Mouse (Mus musculus) limb, embryonic 14.5 days (tissue): ENCODE data around the gene Itpkc. TPM values are rescaled to one million over a fixed set of nuclear protein-coding genes. Genes with fewer than 3 reads are reported as not detected.

Source experiments
- ATAC-seq: fragments of 200-750 bp; cut with Nextera tagmentation; 2 replicates; pipeline ENCODE4 v1.8.0; 2017; ENCODE audit warnings: low read depth, moderate number of reproducible peaks, moderate TSS enrichment; ENCODE audit not compliant: low FRiP score
- DNase-seq: peaks from one replicate; pipeline ENCODE4 v3.0.0-alpha.2; 2015; ENCODE audit warnings: low spot score
- H3K27ac ChIP-seq: fragments of 300-500 bp; sonication (generic); replicated peaks from 2 replicates; pipeline ENCODE4 v1.5.1; 2014; ENCODE audit warnings: low read depth, mild to moderate bottlenecking, low read length, moderate library complexity, mixed read lengths
- H3K27me3 ChIP-seq: fragments of 300-500 bp; sonication (generic); 2 replicates; pipeline ENCODE4 v1.6.1; 2014; ENCODE audit warnings: low read length, mixed read lengths; ENCODE audit not compliant: control insufficient read depth, insufficient read depth
- H3K36me3 ChIP-seq: fragments of 300-500 bp; sonication (generic); 2 replicates; pipeline ENCODE4 v1.6.1; 2014; ENCODE audit warnings: mild to moderate bottlenecking, low read length, moderate library complexity, mixed read lengths; ENCODE audit not compliant: control insufficient read depth, insufficient read depth
- H3K4me1 ChIP-seq: fragments of 300-500 bp; sonication (generic); 2 replicates; pipeline ENCODE4 v1.6.1; 2014; ENCODE audit warnings: antibody characterized with exemption, low read length, mixed read lengths; ENCODE audit not compliant: control insufficient read depth, insufficient read depth
- H3K4me2 ChIP-seq: fragments of 300-500 bp; sonication (generic); replicated peaks from 2 replicates; pipeline ENCODE4 v1.6.1; 2014; ENCODE audit warnings: low read depth, mild to moderate bottlenecking, low read length, moderate library complexity; ENCODE audit not compliant: severe bottlenecking
- H3K4me3 ChIP-seq: fragments of 300-500 bp; sonication (generic); replicated peaks from 2 replicates; pipeline ENCODE4 v1.5.1; 2014; ENCODE audit warnings: low read length
- H3K9ac ChIP-seq: fragments of 300-500 bp; sonication (generic); 2 replicates; pipeline ENCODE4 v1.6.1; 2014; ENCODE audit warnings: mild to moderate bottlenecking, low read depth, low read length, moderate library complexity; ENCODE audit not compliant: severe bottlenecking
- H3K9me3 ChIP-seq: fragments of 300-500 bp; sonication (generic); 2 replicates; pipeline ENCODE4 v1.6.1; 2016; ENCODE audit warnings: low read length; ENCODE audit not compliant: control insufficient read depth
- POLR2A ChIP-seq: fragments of 200-500 bp; IDR thresholded peaks from 2 replicates; pipeline ENCODE4 v1.8.0; 2012; ENCODE audit warnings: inconsistent platforms, mild to moderate bottlenecking, moderate library complexity, borderline replicate concordance; ENCODE audit not compliant: insufficient read depth, insufficient read length; ENCODE audit errors: extremely low read depth
- WGBS: fragments of 180-500 bp; shearing (Covaris S2); extraction: QIAGEN DNeasy Blood & Tissue Kit; methylation state at CpG from one replicate; pipeline ENCODE4 v1.1.7; 2014; 5-methylcytosine and 5-hydroxymethylcytosine counted together
- polyA plus RNA-seq, 2 experiments: library from polyadenylated mRNA; depleted of rRNA in 1 of 2; stranded (reverse) in 1 of 2; unstranded in 1 of 2; fragments of >200 nt; fragmentation: Nextera tagmentation in 1 of 2; extraction: Ambion mirVana in 1 of 2; gene quantifications; 2 replicates each; pipeline versions ENCODE4 v1.2.1 to v1.2.3; 2012 to 2014

Gene Itpkc
- polyA plus RNA-seq, 2 experiments, result 11.5 to 13.0 TPM

DNA sequence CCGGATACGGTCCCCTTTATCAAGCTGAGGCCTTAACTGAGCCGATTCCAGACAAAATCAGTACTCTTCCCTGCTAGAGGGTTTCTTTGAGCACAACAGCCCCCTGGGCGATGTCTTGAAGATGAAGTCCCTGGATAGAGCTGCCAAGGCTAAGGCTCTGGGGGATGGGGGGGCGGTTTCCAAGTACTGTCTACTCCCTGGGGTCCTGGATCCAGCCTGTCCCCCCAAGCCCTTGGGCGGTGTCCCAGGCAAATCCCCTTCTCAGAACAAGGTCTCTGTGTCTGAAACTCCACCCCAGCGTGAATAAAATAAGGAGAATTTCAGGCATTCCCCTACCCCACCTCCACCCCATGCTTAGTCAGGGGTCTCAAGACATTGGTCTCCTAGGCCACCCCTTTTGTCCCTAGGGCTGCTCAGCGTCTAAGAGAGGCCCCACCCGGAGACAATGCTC, 30.8 kb upstream of the Itpkc start:
- no peak for ATAC-seq
- Histone ChIP-seq H3K4me2 (peak overlapping the region; percentile 92), H3K4me1 (peaks cover 20% of the 10 kb centered on the region), H3K9ac (peak overlapping the region; percentile 90), H3K4me3 (peak overlapping the region; percentile 85), H3K27me3 (no peaks in the 10 kb centered on the region), H3K27ac (peak overlapping the region; percentile 90), H3K36me3 (peaks cover 31% of the 10 kb centered on the region), H3K9me3 (no peaks in the 10 kb centered on the region)
- WGBS, result 3% methylated on average over 9 of the region's 9 CpGs
- no peak for DNase-seq
- TF ChIP-seq POLR2A, result no peak

DNA sequence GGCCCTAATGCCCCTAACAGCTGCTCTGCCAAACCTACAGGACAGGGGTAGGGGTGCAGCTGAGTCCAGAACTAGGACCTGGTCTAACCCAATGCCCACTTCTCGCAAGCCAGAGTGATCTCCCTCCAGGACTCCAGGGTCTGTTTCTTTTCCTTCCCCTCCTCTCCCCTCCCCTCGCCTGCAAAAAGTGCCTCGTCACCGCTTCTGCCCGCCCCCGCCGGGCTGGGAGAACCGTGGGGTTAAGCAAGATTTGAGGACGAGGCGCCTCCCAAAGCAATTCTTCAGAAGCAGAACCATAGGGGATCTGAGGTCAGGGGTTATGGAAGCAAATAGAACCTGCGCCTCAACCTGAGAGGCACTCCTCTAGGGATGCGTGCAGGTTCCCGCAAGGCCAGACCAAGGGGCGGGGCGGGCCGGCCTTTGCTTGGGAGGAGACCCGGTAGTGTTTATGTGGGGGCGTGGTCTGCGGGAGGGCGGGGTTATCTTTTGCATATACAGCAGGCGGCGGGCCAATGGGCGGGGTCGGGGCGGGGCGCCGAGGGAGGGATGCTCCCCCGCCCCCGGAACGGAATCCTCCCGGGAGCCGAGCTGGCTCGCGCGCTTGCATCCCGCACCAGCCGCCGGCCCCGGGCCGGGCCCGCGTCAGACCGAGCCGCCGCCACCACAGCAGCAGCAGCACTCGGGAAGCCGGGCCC, 29.9 kb upstream of the Itpkc start, which contains the start of gene Numbl:
Gene Numbl (plus strand): TSS at position 229 of the 695 bp plus-strand sequence.
- no peak for TF ChIP-seq POLR2A
- peak; percentile 89 for DNase-seq
- Histone ChIP-seq H3K4me1 (peaks cover 20% of the 10 kb centered on the region), H3K4me3 (peak within 1 kb of the TSS; percentile 85), H3K9ac (peak within 1 kb of the TSS; percentile 90), H3K36me3 (peaks cover 23% of the 10 kb centered on the region), H3K9me3 (no peaks in the 10 kb centered on the region), H3K27ac (peak within 1 kb of the TSS; percentile 90), H3K27me3 (no peaks in the 10 kb centered on the region), H3K4me2 (peak within 1 kb of the TSS; percentile 92)
- 1% methylated on average over 37 of the region's 47 CpGs for WGBS
- ATAC-seq, result peak; percentile 82

- Histone ChIP-seq H3K4me1 (peaks cover 20% of the 10 kb centered on the region), H3K4me3 (peak overlapping the region; percentile 85), H3K36me3 (peaks cover 22% of the 10 kb centered on the region), H3K9me3 (no peaks in the 10 kb centered on the region), H3K27me3 (no peaks in the 10 kb centered on the region), H3K4me2 (peak overlapping the region; percentile 92), H3K9ac (peak overlapping the region; percentile 26; the same call in 1 of the 2 replicates), H3K27ac (peak overlapping the region; percentile 67)
- no peak for TF ChIP-seq POLR2A
- ATAC-seq, result peak; percentile 10
- 0% methylated on average over 4 of the region's 6 CpGs for WGBS
- no peak for DNase-seq
Measured at GRCm38 (mm10) chr7:27257852-27258204, 29.4 kb upstream of the Itpkc start.

DNA sequence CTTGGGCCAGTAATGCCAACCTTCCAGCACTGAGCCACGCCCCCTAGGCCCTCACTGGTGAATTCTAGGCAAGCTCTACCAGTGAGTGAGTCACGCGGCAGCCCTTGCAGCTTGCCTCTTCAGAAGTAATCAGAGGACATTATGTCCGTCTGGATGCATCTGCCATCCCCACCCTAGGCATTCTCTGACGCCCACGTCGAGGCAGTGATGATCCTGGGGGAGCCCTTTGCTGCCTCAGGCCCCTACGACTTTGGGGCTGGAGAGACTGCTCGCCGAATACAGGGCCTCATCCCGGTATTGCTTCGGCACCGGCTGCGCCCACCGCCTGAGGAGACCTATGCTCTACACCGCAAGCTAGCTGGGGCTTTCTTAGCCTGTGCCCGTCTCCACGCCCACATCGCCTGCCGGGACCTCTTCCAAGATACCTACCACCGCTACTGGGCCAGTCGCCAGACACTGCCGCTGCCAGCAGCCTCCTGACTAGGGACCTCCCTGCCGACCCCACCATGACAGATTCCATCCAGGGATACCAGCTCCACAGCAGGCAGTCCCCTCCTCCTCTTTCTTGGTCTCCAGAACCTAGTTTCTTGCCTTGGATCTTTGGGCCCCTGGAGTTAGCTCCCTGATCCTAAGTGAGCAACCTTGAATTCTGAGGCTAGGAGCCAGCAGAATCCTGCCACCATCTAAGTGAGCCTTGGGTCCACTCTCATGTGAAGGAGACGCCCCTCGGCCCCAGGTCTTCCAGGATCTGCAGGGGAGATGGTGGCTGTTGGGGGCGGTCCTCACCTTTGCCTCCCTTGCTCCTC, 28.8 kb upstream of the Itpkc start:
- peak overlapping the region; percentile 92 for H3K4me2 ChIP-seq
- 15% methylated on average over 27 of the region's 27 CpGs for WGBS
- peak overlapping the region; percentile 67 for H3K27ac ChIP-seq

DNA sequence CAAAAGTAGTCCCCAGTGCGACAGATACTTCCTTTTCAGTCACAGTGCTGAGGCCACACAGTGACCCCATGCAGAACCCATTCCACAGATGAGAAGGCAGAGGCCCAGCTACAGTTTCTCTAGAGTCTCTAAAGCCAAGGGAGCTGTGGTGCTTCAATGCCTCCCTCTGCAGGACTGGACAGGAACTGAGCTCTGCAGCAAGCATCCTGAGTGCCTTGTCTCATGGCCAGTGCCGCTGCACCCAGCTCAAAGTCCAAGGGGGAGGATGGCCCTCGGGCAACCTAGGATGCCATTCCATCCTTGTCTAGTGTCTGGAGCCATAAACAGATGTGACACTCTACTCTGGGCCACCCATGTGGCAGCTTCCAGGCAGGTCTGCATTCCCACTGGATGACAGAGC, 27.3 kb upstream of the Itpkc start:
- ATAC-seq (no peak), DNase-seq (no peak)
- Histone ChIP-seq H3K4me3 (no peak overlapping the region), H3K27ac (no peak overlapping the region), H3K4me1 (peaks cover 20% of the 10 kb centered on the region), H3K9me3 (no peaks in the 10 kb centered on the region), H3K9ac (no peak overlapping the region), H3K4me2 (no peak overlapping the region), H3K36me3 (peaks cover 13% of the 10 kb centered on the region), H3K27me3 (no peaks in the 10 kb centered on the region)
- no peak for TF ChIP-seq POLR2A
- WGBS, result 61% methylated on average over 3 of the region's 3 CpGs

More for the DNA sequence above, 28.8 kb upstream of the Itpkc start:
- peaks cover 20% of the 10 kb centered on the region for H3K4me1 ChIP-seq
- no peak for ATAC-seq
- peaks cover 20% of the 10 kb centered on the region for H3K36me3 ChIP-seq
- peak overlapping the region; percentile 26; the same call in 1 of the 2 replicates for H3K9ac ChIP-seq
- no peaks in the 10 kb centered on the region for H3K27me3 ChIP-seq
- no peak for TF ChIP-seq POLR2A
- peak overlapping the region; percentile 85 for H3K4me3 ChIP-seq
- peak; percentile 70 for DNase-seq
- H3K9me3 ChIP-seq, result no peaks in the 10 kb centered on the region
